Mouse (Mus musculus) kidney, adult 2 months (tissue): ENCODE data around the gene Adad2.

Experiments
- CTCF ChIP-seq: fragments of 200-500 bp; conservative IDR thresholded peaks from 2 replicates; pipeline ENCODE4 v1.5.1; 2011; ENCODE audit warnings: low read depth, mild to moderate bottlenecking, control low read depth, low read length, moderate library complexity, mixed read lengths; ENCODE audit not compliant: insufficient read depth, insufficient read length
- POLR2A ChIP-seq: fragments of 200-500 bp; IDR thresholded peaks from one replicate; pipeline ENCODE4 v1.6.1; 2011; ENCODE audit warnings: low read depth, low read length, control low read depth

- no peak for TF ChIP-seq POLR2A
- no peak for TF ChIP-seq CTCF
Measured at GRCm38 (mm10) chr8:119568951-119569350, 43.6 kb upstream of the Adad2 start.
